Mouse (Mus musculus) forebrain, embryonic 10.5 days (tissue): ENCODE data around the gene Zmynd10. TPM values are rescaled to one million over a fixed set of nuclear protein-coding genes. Genes with fewer than 3 reads are reported as not detected.
"Not testable (repeated sequence)": the region's sequence is repeated elsewhere in the genome, so short reads cannot be mapped to it uniquely, and the experiment has no call there.

Experiments used
- DNase-seq: peaks from one replicate; pipeline ENCODE4 v3.0.0-alpha.2; 2017; ENCODE audit warnings: low spot score; ENCODE audit errors: extremely low spot score
- H3K27ac ChIP-seq: fragments of 300-500 bp; sonication (generic); 2 replicates; pipeline ENCODE4 v1.5.1; 2016; ENCODE audit warnings: mild to moderate bottlenecking
- H3K27me3 ChIP-seq: fragments of 300-500 bp; sonication (generic); 2 replicates; pipeline ENCODE4 v1.6.1; 2016; ENCODE audit warnings: mild to moderate bottlenecking; ENCODE audit not compliant: poor library complexity, severe bottlenecking
- H3K36me3 ChIP-seq: fragments of 300-500 bp; sonication (generic); replicated peaks from 2 replicates; pipeline ENCODE4 v1.6.1; 2016; ENCODE audit warnings: mild to moderate bottlenecking, moderate library complexity
- H3K4me1 ChIP-seq: fragments of 300-500 bp; sonication (generic); 2 replicates; pipeline ENCODE4 v1.6.1; 2016
- H3K4me3 ChIP-seq: fragments of 300-500 bp; sonication (generic); 2 replicates; pipeline ENCODE4 v1.5.1; 2016; ENCODE audit warnings: mild to moderate bottlenecking, moderate library complexity
- H3K9me3 ChIP-seq: fragments of 300-500 bp; sonication (generic); 2 replicates; pipeline ENCODE4 v1.6.1; 2016; ENCODE audit warnings: mild to moderate bottlenecking, moderate library complexity
- WGBS: fragments of 180-500 bp; shearing (Covaris S2); methylation state at CpG from one replicate; pipeline ENCODE4 v1.1.7; 2016; 5-methylcytosine and 5-hydroxymethylcytosine counted together
- polyA plus RNA-seq: library from polyadenylated mRNA; unstranded; fragments of >200 nt; fragmentation: Nextera tagmentation; extraction: Ambion mirVana; gene quantifications from 2 replicates; pipeline ENCODE4 v1.2.1, GENCODE M21; 2016

Zmynd10 gene
- polyA plus RNA-seq, 1 experiment from 2014 or later, result 1.4 TPM

- DNase-seq, result no peak
- H3K27me3 ChIP-seq, result no peaks in the 10 kb centered on the region
- H3K4me1 ChIP-seq, result peaks cover 86% of the 10 kb centered on the region
- WGBS, result 4% methylated on average over 18 of the region's 18 CpGs
- H3K27ac ChIP-seq, result peak within 1 kb of the TSS; percentile 94
- no peaks in the 10 kb centered on the region for H3K9me3 ChIP-seq
- peak within 1 kb of the TSS; percentile 93 for H3K4me3 ChIP-seq
- H3K36me3 ChIP-seq, result peaks cover 55% of the 10 kb centered on the region
Observed at GRCm38 (mm10) chr9:107567702-107568319, 20.7 kb downstream of the Zmynd10 start, which contains the start of gene Hyal2. Gene Hyal2, plus strand, starts transcription at chr9:107567945.

GRCm38 (mm10) chr9:107568331-107569261 is 21.5 kb downstream of the Zmynd10 start:
- H3K27me3 ChIP-seq, result no peaks in the 10 kb centered on the region
- peaks cover 63% of the 10 kb centered on the region for H3K36me3 ChIP-seq
- WGBS, result under 1% methylated on average over 41 of the region's 41 CpGs
- DNase-seq, result peak; percentile 90
- peak overlapping the region; percentile 93 for H3K4me3 ChIP-seq
- peak overlapping the region; percentile 94 for H3K27ac ChIP-seq
- H3K4me1 ChIP-seq, result peaks cover 78% of the 10 kb centered on the region
- H3K9me3 ChIP-seq, result peaks cover 2% of the 10 kb centered on the region; the same call in 1 of the 2 replicates

GRCm38 (mm10) chr9:107569270-107569669 is 22.2 kb downstream of the Zmynd10 start:
- H3K9me3 ChIP-seq, result peaks cover 3% of the 10 kb centered on the region; the same call in 1 of the 2 replicates
- H3K27ac ChIP-seq, result peak overlapping the region; percentile 94
- peaks cover 71% of the 10 kb centered on the region for H3K4me1 ChIP-seq
- under 1% methylated on average over 23 of the region's 23 CpGs for WGBS
- DNase-seq, result no peak
- peak overlapping the region; percentile 93 for H3K4me3 ChIP-seq
- peaks cover 68% of the 10 kb centered on the region for H3K36me3 ChIP-seq
- no peaks in the 10 kb centered on the region for H3K27me3 ChIP-seq

- 63% methylated on average over 13 of the region's 13 CpGs for WGBS
- DNase-seq, result no peak
- peak overlapping the region; percentile 94 for H3K27ac ChIP-seq
- peak overlapping the region; percentile 93 for H3K4me3 ChIP-seq
- H3K36me3 ChIP-seq, result peaks cover 68% of the 10 kb centered on the region
- no peaks in the 10 kb centered on the region for H3K27me3 ChIP-seq
- peaks cover 3% of the 10 kb centered on the region; the same call in 1 of the 2 replicates for H3K9me3 ChIP-seq
- H3K4me1 ChIP-seq, result peaks cover 64% of the 10 kb centered on the region
Observed at GRCm38 (mm10) chr9:107570016-107570415, 22.9 kb downstream of the Zmynd10 start.

- Histone ChIP-seq H3K36me3 (peaks cover 64% of the 10 kb centered on the region), H3K4me3 (peak overlapping the region; percentile 93), H3K9me3 (peaks cover 3% of the 10 kb centered on the region; the same call in 1 of the 2 replicates), H3K4me1 (peaks cover 61% of the 10 kb centered on the region), H3K27me3 (no peaks in the 10 kb centered on the region), H3K27ac (peak overlapping the region; percentile 94)
- DNase-seq, result no peak
- 94% methylated on average over 21 of the region's 21 CpGs for WGBS
Observed at GRCm38 (mm10) chr9:107570845-107571244, 23.7 kb downstream of the Zmynd10 start.

GRCm38 (mm10) chr9:107571534-107572326 is 24.6 kb downstream of the Zmynd10 start:
- Histone ChIP-seq H3K27ac (no peak overlapping the region), H3K27me3 (no peaks in the 10 kb centered on the region), H3K4me1 (peaks cover 61% of the 10 kb centered on the region), H3K9me3 (peaks cover 3% of the 10 kb centered on the region; the same call in 1 of the 2 replicates), H3K4me3 (peak overlapping the region; percentile 93), H3K36me3 (peaks cover 57% of the 10 kb centered on the region)
- 93% methylated on average over 22 of the region's 22 CpGs for WGBS
- DNase-seq, result no peak

- H3K36me3 ChIP-seq, result peaks cover 56% of the 10 kb centered on the region
- no peak for DNase-seq
- no peak overlapping the region for H3K4me3 ChIP-seq
- peaks cover 61% of the 10 kb centered on the region for H3K4me1 ChIP-seq
- WGBS, result 97% methylated on average over 2 of the region's 2 CpGs
- H3K27me3 ChIP-seq, result no peaks in the 10 kb centered on the region
- peaks cover 3% of the 10 kb centered on the region; the same call in 1 of the 2 replicates for H3K9me3 ChIP-seq
- no peak overlapping the region for H3K27ac ChIP-seq
Observed at GRCm38 (mm10) chr9:107572327-107572662, 25.2 kb downstream of the Zmynd10 start.

- not testable (repeated sequence) for H3K9me3 ChIP-seq, DNase-seq, H3K4me3 ChIP-seq, H3K27ac ChIP-seq, H3K27me3 ChIP-seq
- 80% methylated on average over 6 of the region's 6 CpGs for WGBS
- Histone ChIP-seq H3K36me3 (peaks cover 56% of the 10 kb centered on the region), H3K4me1 (peaks cover 62% of the 10 kb centered on the region)
Observed at GRCm38 (mm10) chr9:107573774-107574173, 26.7 kb downstream of the Zmynd10 start.

- WGBS, result 86% methylated on average over 14 of the region's 14 CpGs
- DNase-seq, result no peak
- Histone ChIP-seq H3K4me1 (peaks cover 69% of the 10 kb centered on the region), H3K36me3 (peaks cover 53% of the 10 kb centered on the region), H3K27ac (peak overlapping the region; percentile 86), H3K9me3 (peaks cover 3% of the 10 kb centered on the region; the same call in 1 of the 2 replicates), H3K27me3 (no peaks in the 10 kb centered on the region), H3K4me3 (no peak overlapping the region)
Observed at GRCm38 (mm10) chr9:107575579-107576356, 28.7 kb downstream of the Zmynd10 start.

GRCm38 (mm10) chr9:107576357-107577107 is 29.4 kb downstream of the Zmynd10 start, which contains the start of gene Hyal1:
Gene Hyal1, plus strand, starts transcription at chr9:107576927.
- H3K36me3 ChIP-seq, result peaks cover 45% of the 10 kb centered on the region
- H3K27me3 ChIP-seq, result no peaks in the 10 kb centered on the region
- peak; percentile 87 for DNase-seq
- peaks cover 69% of the 10 kb centered on the region for H3K4me1 ChIP-seq
- peak within 1 kb of the TSS; percentile 86 for H3K27ac ChIP-seq
- peak within 1 kb of the TSS; percentile 52 for H3K4me3 ChIP-seq
- 27% methylated on average over 16 of the region's 16 CpGs for WGBS
- peaks cover 3% of the 10 kb centered on the region; the same call in 1 of the 2 replicates for H3K9me3 ChIP-seq

- 94% methylated on average over 10 of the region's 10 CpGs for WGBS
- peaks cover 69% of the 10 kb centered on the region for H3K4me1 ChIP-seq
- H3K36me3 ChIP-seq, result peaks cover 36% of the 10 kb centered on the region
- no peak overlapping the region for H3K27ac ChIP-seq
- no peak overlapping the region for H3K4me3 ChIP-seq
- no peak for DNase-seq
- peaks cover 3% of the 10 kb centered on the region; the same call in 1 of the 2 replicates for H3K9me3 ChIP-seq
- H3K27me3 ChIP-seq, result no peaks in the 10 kb centered on the region
Observed at GRCm38 (mm10) chr9:107577871-107578270, 30.8 kb downstream of the Zmynd10 start.
